Mouse (Mus musculus): ENCODE measurements around the gene Bag3.

The Bag3 gene

GRCm38 (mm10) chr7:128523349-128523961 lies at the start of gene Bag3:
TSS of gene Bag3 (plus strand) at chr7:128523616.
- peak; percentile 76 to 78 for DNase-seq

- DNase-seq: no peak
These were observed 49.1 kb upstream of the Bag3 start for GRCm38 (mm10) chr7:128474322-128474721.

GRCm38 (mm10) chr7:128488986-128489385 lies 34.4 kb upstream of the Bag3 start:
- no peak for DNase-seq

GRCm38 (mm10) chr7:128494546-128494945 lies 28.9 kb upstream of the Bag3 start:
- DNase-seq: no peak

GRCm38 (mm10) chr7:128499801-128500200 lies 23.6 kb upstream of the Bag3 start:
- no peak for DNase-seq

- DNase-seq: no peak
These were observed 19.3 kb upstream of the Bag3 start for GRCm38 (mm10) chr7:128504091-128504490.

- DNase-seq: no peak
These were observed 11.5 kb upstream of the Bag3 start for GRCm38 (mm10) chr7:128511936-128512335.

GRCm38 (mm10) chr7:128513512-128513911 lies 9.9 kb upstream of the Bag3 start:
- DNase-seq: no peak

- DNase-seq: no peak
These were observed 9.1 kb upstream of the Bag3 start for GRCm38 (mm10) chr7:128514341-128514740.

- no peak for DNase-seq
These were observed 7.1 kb upstream of the Bag3 start for GRCm38 (mm10) chr7:128516346-128516745.

GRCm38 (mm10) chr7:128519316-128520050 lies 3.9 kb upstream of the Bag3 start:
- no peak for DNase-seq

GRCm38 (mm10) chr7:128523962-128524581 lies 656 bp downstream of the Bag3 start:
- peak; percentile 24 to 37 for DNase-seq

GRCm38 (mm10) chr7:128524641-128525040 lies 1.2 kb downstream of the Bag3 start:
- no peak for DNase-seq

GRCm38 (mm10) chr7:128526611-128527010 lies 3.2 kb downstream of the Bag3 start:
- DNase-seq: no peak

- DNase-seq: no peak
These were observed 5.2 kb downstream of the Bag3 start for GRCm38 (mm10) chr7:128528596-128528995.

GRCm38 (mm10) chr7:128529126-128529525 lies 5.7 kb downstream of the Bag3 start:
- DNase-seq: no peak

GRCm38 (mm10) chr7:128529574-128530051 lies 6.2 kb downstream of the Bag3 start:
- DNase-seq: no peak

GRCm38 (mm10) chr7:128531031-128531430 lies 7.6 kb downstream of the Bag3 start:
- DNase-seq: no peak

- DNase-seq: no peak
These were observed 8.5 kb downstream of the Bag3 start for GRCm38 (mm10) chr7:128531929-128532328.

- DNase-seq: no peak
These were observed 9.2 kb downstream of the Bag3 start for GRCm38 (mm10) chr7:128532441-128533166.

- DNase-seq: no peak
These were observed 11.6 kb downstream of the Bag3 start for GRCm38 (mm10) chr7:128534984-128535491.

- no peak for DNase-seq
These were observed 12.7 kb downstream of the Bag3 start for GRCm38 (mm10) chr7:128536074-128536473.

GRCm38 (mm10) chr7:128537676-128538075 lies 14.3 kb downstream of the Bag3 start:
- DNase-seq: no peak

All from thymus, adult 18-20 months (tissue).